Mouse (Mus musculus) cortical plate, adult 2 months (tissue): ENCODE data around the gene Gm10639.
"Not testable (repeated sequence)": the region's sequence is repeated elsewhere in the genome, so short reads cannot be mapped to it uniquely, and the experiment has no call there.

ENCODE experiments used
- CTCF ChIP-seq: fragments of 200-500 bp; IDR thresholded peaks from 2 replicates; pipeline ENCODE4 v1.5.1; 2011; ENCODE audit warnings: mild to moderate bottlenecking, control low read depth, low read length; ENCODE audit not compliant: insufficient read depth; ENCODE audit errors: extremely low read depth
- POLR2A ChIP-seq: fragments of 200-500 bp; IDR thresholded peaks from 2 replicates; pipeline ENCODE4 v1.6.1; 2011; ENCODE audit warnings: mild to moderate bottlenecking, low read length, control low read depth; ENCODE audit not compliant: insufficient read depth; ENCODE audit errors: extremely low read depth

DNA sequence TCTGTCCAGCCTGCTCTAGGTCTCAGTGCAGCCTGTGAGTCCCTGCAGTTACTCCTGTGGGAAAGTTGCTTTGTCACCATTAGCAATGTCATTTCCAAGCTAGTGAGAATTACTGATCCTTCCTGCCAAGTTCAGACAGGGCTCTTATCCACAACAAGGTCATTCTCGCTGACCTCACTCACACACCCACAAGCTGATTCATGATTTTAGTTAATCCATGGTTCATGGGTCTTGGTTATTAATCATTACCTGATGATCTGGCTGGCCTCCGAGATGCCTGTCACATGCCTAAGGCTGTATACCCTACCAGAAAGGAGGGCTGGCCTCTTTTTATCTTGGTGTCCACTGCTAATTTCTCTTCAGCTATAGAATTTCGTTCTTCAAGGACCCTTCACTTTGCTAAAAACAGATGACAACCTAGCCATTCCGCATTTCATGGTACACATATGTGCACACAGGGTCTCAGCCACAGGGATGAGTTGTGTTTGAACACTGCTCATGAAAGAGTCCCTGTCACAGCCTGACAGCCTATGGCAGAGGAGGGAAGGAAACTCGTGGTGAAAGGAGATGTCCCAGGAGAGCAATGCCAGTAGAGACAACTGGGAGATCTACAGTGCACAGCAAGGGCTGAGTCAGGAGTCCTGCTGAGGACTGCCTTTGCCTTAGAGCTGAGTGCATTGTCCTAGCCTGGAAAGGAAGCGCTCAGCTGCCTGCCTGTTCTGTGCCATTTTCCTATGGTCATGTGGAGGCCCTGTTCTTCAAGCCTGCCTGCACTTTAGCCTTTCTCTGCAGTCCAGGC lies 58.7 kb downstream of the Gm10639 start:
- not testable (repeated sequence) for TF ChIP-seq CTCF, POLR2A
